Mouse (Mus musculus): ENCODE measurements around the gene Psmc4.
A peak's percentile ranks its signal among the peaks of the same experiment; 100 is the strongest.

Psmc4 gene

DNA sequence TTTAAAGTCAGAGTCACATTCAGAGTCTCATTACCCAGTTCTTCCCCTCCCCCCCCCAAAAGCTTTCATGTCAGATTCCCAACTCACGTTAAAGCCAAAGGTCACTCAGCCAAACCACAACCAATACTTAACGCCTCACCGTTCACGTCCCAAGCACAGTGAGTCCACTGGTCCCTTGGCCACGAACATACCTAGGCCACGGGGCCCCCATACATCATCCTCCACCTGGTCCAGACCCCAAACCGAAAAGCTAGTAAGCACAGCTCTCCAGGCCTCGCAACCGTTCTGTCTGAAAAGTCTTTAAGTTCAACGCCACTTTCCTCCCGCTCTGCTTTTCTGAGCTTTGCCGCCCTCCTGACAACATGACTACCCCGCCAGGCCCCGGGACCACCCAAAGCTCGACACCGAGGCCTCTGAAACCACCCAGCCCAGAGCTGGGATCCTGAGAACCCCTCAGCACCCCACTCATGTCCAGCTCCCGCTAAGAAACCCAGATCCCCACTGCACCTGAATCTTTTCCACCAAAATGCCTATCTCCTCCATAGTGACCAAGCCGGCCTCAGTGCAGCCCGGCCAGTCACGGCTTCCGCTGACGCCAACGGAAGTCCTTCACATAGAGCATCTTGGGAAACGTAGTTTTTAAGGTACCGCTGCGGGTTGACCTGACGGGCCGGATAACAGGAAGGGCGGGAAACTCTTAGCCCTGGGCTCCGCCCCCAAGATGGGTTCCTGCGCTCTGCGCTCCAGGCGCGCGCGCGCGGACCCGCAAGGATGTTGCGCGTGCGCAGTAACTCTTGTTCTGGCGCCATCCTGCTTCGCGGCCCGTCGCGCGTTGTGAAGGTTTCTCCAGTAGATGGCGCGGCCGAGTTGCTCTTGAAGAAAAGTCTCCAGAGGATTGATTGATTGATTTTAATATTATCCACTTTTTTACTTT is at the start of gene Psmc4:
Gene Psmc4 (minus strand): TSS at position 626 of the 934 bp plus-strand sequence.
- DNase-seq (ENCODE audit: low read depth, low spot score), result peak; percentile 99

DNA sequence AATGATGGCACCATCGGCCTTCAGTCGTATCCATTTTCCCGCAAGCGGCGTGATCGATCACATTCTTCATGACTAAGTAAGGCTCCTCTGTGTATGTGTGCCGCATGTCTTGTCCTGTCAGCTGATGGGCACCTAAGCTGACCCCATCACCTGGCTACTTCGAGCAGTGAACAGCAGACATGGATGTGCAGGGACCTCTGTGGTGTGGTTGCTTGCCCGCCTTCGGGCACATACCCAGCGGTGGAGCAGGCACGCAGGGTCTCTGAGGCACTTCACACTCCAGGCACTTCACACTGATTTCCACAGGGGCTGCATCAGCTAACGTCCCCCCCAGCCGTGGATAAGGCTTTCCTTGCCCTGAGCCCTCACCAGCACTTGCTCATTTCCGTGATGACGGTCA is 49.2 kb upstream of the Psmc4 start:
- DNase-seq (ENCODE audit: low read depth, low spot score), result no peak

DNA sequence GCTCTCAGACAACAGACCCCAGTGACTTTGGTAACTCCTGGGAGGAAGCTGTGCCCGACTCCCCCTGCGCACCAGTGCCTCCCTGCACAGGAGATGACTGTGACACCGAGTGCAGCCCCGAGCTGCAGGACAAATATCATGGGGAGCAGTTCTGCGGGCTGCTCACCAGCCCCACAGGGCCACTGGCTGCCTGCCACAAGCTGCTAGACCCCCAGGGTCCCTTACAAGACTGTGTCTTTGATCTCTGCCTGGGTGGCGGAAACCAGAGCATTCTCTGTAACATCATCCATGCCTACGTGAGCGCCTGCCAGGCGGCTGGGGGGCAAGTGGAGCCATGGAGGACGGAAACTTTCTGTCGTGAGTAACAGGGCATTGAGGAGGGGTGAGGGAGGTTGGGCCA is 43.6 kb upstream of the Psmc4 start:
- DNase-seq (ENCODE audit: low read depth, low spot score), result no peak

DNA sequence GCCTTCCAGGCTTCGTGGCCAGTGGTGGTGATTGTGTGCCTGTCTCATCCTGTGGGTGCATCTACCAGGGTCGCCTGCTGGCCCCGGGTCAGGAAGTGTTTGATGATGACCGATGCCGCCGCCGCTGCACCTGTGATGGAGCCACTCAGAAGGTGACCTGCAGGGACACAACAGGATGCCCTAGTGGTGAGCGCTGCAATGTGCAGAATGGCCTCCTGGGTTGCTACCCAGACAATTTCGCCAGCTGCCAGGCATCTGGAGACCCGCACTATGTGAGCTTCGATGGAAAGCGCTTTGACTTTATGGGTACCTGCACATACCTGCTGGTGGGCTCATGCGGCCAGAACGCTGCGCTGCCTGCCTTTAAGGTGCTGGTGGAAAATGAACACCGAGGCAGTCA is 36.3 kb upstream of the Psmc4 start:
- no peak for DNase-seq (ENCODE audit: low read depth, low spot score)

DNA sequence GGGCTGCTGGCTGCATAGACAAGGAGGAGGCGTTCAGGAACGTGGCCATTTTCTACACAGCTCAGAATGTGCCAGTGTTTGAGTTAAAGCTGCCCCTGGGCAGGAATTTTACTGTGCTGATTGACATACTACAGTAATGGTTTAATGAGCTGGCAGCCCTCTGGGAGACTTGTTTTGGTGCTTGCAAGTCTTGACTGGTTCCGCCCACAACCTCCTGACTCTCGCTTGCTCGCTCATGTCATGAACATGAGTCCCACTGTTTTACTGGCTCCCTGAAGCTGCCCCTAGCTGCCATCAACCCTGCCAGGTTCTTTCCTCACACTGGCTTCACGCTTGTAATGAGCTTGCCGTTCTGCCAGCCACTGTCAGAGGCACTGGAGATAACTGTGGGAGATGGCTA is 34.3 kb upstream of the Psmc4 start:
- no peak for DNase-seq (ENCODE audit: low read depth, low spot score)

DNA sequence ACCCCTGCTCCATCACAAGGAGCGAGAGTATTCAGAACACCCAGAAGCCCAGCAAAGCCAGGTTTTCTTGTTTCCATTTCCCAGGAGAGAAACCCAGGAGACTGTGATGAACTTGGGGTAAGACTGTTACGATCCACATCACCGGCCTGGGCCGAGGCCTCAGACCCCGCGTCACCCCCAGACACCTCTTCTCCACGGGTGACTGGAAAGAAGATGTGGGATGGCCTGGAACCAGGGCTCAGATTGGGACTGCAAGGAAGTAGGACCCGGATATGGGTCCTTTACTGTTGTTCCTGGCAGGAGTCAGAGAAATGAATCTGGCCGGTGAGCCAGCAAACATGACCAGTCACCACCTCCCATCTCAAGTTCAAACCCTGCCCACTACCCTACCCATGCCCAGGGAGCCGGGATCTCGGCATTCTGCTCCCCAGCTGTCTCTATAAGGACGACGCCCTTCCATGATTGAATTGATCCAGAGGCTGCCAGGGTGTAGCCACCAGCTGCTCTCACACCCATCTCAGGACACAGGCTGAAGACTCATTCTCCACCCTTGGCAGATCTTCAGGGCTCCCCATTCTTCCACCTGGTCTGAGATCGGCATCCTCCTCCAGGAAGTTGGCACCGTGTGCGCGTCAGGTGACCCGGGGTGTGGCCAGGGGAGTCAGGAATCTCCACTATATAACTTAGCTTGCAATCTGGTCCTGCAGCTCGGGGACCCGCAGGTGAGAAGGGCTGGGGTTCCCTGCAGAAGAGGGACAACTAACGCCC is 20.8 kb upstream of the Psmc4 start, which contains the start of gene Fcgbp:
Gene Fcgbp (plus strand): TSS at position 706 of the 768 bp plus-strand sequence.
- no peak for DNase-seq (ENCODE audit: low read depth, low spot score)

DNA sequence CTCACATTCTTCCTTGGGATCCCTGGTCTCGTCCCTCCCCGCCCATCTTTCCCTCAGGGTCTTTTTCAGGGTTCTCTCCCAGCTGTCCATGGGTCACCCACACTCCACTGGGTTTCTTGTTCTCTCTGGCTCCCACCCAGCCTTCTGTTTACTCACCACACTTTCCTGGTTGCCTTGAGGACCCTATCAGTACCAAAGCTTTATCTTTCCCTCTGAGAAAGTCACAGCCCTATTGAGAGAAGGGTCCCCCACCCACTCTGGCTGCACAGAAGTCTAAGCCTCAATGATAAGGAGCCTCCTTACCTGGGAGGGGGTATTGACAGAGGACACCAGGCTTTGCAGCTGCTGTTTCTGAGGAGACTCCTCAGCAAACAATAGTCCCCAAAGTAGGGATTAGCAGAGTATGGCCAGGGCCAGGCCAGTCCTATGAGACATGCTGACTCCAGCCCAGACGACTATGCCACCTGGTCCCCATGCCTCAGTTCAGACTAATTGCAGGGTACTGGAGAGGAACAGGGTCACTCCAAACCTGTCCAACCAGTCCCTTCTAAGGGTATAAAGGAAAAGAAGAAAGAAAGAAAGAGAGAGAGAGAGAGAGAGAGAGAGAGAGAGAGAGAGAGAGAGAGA is 19.8 kb upstream of the Psmc4 start:
- no peak for DNase-seq (ENCODE audit: low read depth, low spot score)

DNA sequence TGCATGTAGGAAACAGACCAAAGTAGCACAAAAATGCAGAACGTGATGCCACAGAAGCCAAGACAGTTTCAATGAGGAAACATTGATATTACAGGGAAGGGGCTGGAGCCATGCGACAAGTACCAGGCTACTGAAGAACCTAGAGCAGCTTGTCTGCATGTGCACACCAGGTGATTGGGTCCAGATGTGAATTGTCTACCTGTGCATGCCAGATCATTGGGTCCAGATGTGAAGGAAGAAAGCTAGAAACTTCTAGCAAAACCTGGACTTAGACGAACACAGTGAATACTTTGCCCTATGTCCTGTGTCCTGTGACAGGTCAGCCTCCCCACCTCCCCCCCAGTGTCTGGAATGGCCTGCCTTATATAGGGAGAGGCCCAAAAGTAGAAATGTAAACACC is 18.8 kb upstream of the Psmc4 start:
- no peak for DNase-seq (ENCODE audit: low read depth, low spot score)

DNA sequence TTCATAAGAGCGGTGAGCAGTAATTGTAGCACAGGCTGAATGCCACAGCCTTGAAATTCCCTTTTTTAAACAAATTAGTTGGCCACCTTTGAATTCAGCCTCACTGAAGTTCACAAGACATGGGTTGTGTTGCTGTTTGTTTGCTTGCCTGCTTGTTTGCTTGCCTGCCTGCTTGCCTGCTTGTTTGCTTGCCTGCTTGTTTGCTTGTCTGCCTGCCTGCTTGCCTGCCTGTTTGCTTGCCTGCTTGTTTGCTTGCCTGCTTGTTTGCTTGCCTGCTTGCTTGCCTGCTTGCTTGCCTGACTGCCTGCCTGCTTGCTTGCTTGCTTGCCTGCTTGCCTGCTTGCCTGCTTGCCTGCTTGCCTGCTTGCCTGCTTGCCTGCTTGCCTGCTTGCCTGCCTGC is 10.1 kb upstream of the Psmc4 start:
- DNase-seq (ENCODE audit: low read depth, low spot score), result no peak

DNA sequence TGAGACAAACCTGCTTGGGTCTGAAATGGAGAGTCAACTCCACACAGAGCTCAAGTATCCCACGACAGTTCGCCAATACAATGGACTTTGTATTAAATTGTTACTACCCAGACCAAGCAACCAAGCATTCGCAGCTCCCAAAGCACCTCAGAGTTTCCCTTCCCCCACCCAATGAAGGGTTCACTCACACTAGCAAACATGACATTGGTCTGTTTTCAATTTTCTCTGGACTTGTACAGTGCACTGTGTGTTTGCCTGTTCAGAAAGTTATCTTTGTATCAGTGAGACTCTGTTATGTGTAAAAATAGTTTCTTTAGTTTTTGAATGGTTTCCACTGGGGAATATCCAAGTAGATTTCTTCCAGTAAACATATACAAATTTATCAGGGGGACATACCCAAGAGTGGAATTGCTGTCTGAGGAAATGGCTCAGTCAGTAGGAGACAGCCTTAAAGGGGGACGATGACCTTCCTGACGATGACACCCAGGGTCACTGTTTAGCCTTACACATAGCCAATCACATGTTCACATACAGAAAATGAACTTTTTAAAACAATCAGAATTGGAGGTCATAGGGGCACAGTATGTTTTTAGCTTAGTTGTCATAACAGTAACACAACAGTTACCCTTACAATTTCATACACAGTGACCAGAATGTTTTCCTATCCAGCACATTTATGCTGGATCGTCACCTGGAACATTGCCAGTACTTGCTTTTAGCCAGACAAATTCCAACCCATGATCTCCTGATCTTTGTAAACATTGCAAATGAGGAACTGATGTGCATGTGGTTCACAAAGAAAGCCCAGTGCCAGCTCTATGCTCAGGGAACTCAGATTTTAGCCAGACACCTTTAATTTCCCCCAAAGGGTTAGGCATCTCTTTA is 3.4 kb upstream of the Psmc4 start:
- DNase-seq (ENCODE audit: low read depth, low spot score), result no peak

DNA sequence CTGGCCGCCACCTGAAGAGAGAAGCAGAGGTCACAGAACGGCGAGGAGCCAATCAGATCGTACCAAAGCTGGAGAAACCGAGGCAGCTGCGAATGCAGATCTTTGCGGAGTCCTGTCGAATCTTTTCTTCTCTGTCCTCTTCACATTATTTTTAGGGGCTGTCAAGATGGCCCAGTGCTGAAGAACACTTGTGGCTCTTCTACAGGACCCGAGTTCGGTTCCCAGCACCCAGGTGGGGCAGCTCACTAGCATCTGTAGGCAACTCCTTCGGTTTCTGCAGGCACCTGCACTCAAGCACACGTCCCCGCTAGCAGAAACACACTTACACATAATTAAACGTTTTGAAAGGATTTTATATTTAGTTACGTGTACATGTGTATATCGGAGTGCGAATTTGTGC is 683 bp upstream of the Psmc4 start:
- DNase-seq (ENCODE audit: low read depth, low spot score), result no peak

DNA sequence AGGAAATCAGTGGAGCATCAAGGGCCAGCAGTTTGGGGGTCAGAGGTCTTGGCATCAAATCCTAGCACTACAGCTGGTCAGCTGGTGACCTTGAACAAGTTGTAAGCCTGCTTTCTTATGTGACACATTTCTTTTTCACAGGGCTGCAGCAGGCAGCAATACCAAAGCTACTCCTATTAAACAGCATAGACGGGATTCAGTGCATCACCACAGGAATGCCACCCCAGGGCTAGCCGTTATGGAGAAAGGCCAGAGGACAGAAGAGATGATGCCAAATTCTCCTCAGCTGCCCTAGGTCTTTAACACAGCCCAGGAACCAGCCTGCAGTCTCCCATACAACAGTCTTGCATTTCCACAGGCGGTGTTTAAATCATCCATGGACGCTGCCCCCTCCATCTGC is 5.4 kb downstream of the Psmc4 start:
- DNase-seq (ENCODE audit: low read depth, low spot score), result no peak

DNA sequence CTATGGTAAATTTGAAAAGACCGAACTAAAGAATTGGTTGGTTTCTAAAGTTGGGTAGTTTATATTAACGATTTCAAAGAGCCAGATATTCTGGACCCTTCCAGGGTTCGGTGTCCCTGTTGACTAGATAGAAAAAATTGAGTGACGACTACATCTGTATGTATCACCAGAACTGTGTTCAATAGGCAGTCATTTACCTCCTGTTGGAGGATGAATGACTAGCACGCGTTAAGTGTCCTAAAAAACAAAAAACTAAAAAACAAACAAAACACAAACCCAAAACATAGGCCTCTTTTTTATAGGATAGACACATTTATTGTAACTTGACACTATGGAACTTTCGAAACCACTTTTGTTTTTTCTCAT is 35.5 kb downstream of the Psmc4 start:
- no peak for DNase-seq (ENCODE audit: low read depth, low spot score)

DNA sequence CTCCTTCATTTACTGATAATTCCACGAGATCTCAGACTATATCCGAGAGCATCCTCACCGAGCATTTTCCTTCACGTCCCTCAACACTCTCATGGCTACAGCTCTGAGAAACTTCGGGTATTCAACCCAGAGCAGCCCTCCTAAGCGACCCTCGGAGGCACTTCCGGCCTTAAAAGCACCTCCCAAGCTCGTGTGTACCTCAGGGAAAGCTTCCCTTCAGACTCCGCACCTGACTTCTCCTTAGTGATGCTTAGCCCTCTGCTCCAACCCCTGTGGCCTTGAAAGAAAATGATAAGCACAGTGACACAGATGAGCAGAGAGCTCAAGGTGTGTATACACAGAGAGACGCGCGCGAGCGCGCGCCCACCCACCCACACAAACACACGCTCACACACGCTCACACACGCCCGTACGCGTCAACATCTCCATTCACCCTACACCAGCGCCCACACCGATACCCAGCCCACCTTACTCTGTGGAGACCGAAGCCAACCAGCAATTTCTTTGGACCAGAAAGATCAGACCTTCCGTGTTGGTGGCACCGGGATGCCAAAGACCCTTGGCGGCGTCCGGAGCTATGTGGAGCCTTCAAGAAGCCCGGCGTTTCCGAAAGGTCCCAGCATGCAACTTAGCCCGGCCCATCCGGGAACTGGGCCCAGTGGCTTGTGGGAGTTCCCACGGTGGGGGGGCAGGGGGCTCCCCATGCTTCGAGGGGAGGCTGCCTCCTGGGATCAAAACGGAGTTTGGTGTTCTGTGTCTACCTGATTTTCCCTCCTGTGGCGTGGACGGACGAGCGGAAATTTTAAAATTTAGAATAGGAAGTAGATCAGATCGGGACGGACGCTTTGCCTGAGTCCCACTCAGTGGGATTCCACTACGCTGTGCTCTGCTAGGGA is 36.1 kb downstream of the Psmc4 start, which contains the start of gene Zfp850:
Gene Zfp850 (minus strand): TSS at position 567 of the 896 bp plus-strand sequence.
- DNase-seq (ENCODE audit: low read depth, low spot score), result peak; percentile 90

DNA sequence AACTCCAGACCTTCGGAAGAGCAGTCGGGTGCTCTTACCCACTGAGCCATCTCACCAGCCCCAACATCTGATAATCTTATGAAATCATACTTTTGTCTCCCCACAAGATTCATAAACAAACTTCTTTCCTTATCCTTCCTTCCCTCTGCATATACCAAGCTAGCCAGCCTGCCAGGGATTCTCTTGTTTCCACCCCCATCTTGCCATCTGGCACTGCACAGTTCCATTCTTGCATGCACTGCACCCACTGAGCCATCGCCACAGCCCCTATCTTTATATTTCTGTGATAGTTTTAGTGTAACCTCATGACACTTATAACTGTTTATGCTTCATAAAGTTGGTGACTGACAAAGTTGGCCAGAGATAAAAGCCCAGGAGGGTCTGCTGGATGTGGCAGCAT is 39.6 kb downstream of the Psmc4 start:
- no peak for DNase-seq (ENCODE audit: low read depth, low spot score)

Data from A20 (cell line).